Mouse (Mus musculus): ENCODE data around the gene Lmna.

Gene Lmna

GRCm38 (mm10) chr3:88538271-88539145 lies 28.8 kb upstream of the Lmna start:
- no peak for DNase-seq

- peak; percentile 57 for DNase-seq
These were observed 27.4 kb upstream of the Lmna start for GRCm38 (mm10) chr3:88537146-88537545.

- DNase-seq, result peak; percentile 87
These were observed 26.6 kb upstream of the Lmna start for GRCm38 (mm10) chr3:88536103-88536930.

- DNase-seq, result peak; percentile 43
These were observed 25.8 kb upstream of the Lmna start for GRCm38 (mm10) chr3:88535527-88535926.

- DNase-seq, result no peak
These were observed 25.2 kb upstream of the Lmna start for GRCm38 (mm10) chr3:88535005-88535404.

GRCm38 (mm10) chr3:88533706-88534105 lies 23.9 kb upstream of the Lmna start:
- no peak for DNase-seq

GRCm38 (mm10) chr3:88532689-88533511 lies 23.1 kb upstream of the Lmna start:
- DNase-seq, result no peak

- no peak for DNase-seq
These were observed 22.5 kb upstream of the Lmna start, which contains the start of gene Mex3a for GRCm38 (mm10) chr3:88532299-88532674. TSS of gene Mex3a (plus strand) at chr3:88532395.

GRCm38 (mm10) chr3:88531348-88532298 lies 21.9 kb upstream of the Lmna start:
- peak; percentile 86 for DNase-seq

- DNase-seq, result no peak
These were observed 20.5 kb upstream of the Lmna start for GRCm38 (mm10) chr3:88530082-88530864.

GRCm38 (mm10) chr3:88529204-88530000 lies 19.6 kb upstream of the Lmna start:
- DNase-seq, result no peak

GRCm38 (mm10) chr3:88528646-88529045 lies 18.9 kb upstream of the Lmna start:
- no peak for DNase-seq

- DNase-seq, result no peak
These were observed 17.8 kb upstream of the Lmna start for GRCm38 (mm10) chr3:88527565-88527964.

GRCm38 (mm10) chr3:88526157-88527131 lies 16.7 kb upstream of the Lmna start:
- peak; percentile 89 for DNase-seq

- DNase-seq, result no peak
These were observed 15.3 kb upstream of the Lmna start for GRCm38 (mm10) chr3:88525021-88525420.

GRCm38 (mm10) chr3:88523027-88523426 lies 13.3 kb upstream of the Lmna start:
- DNase-seq, result no peak

- no peak for DNase-seq
These were observed 12.1 kb upstream of the Lmna start for GRCm38 (mm10) chr3:88521803-88522331.

GRCm38 (mm10) chr3:88521156-88521555 lies 11.4 kb upstream of the Lmna start:
- DNase-seq, result no peak

All from cerebellum, adult 9-10 months (tissue).